Mouse (Mus musculus) olfactory bulb, adult 2 months (tissue): ENCODE results near the gene Fzr1.

Experiments
- CTCF ChIP-seq: fragments of 200-500 bp; IDR thresholded peaks from 2 replicates; pipeline ENCODE4 v1.5.1; 2012; ENCODE audit warnings: low read depth, mild to moderate bottlenecking, low read length, moderate library complexity; ENCODE audit not compliant: insufficient read depth
- POLR2A ChIP-seq: fragments of 200-500 bp; IDR thresholded peaks from 2 replicates; pipeline ENCODE4 v1.6.1; 2012; ENCODE audit warnings: mild to moderate bottlenecking, low read depth, low read length, moderate library complexity; ENCODE audit not compliant: insufficient read depth

GRCm38 (mm10) chr10:81376561-81377361 lies 1.6 kb downstream of the Fzr1 start:
- TF ChIP-seq CTCF (no peak), POLR2A (no peak)
